8 mouse cellular contexts compared by ENCODE assay signal in the genomic region with DNA sequence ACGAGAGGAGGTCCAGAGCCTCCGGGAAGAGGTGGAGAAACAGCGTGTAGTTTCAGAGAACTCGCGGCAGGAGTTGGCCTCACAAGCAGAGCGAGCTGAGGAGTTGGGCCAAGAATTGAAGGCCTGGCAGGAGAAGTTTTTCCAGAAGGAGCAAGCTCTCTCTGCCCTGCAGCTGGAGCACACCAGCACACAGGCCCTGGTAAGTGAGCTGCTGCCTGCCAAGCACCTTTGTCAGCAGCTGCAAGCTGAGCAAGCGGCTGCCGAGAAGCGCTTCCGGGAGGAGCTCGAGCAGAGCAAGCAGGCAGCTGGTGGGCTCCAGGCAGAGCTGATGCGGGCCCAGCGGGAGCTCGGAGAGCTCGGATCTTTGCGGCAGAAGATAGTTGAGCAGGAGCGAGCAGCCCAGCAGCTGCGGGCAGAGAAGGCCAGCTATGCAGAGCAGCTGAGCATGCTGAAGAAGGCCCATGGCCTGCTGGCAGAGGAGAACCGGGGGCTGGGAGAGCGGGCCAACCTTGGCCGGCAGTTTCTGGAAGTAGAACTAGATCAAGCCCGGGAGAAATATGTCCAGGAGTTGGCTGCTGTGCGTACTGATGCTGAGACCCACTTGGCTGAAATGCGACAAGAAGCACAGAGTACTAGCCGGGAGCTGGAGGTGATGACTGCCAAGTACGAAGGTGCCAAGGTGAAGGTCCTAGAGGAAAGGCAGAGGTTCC. TPM values are rescaled to one million over a fixed set of nuclear protein-coding genes. Genes with fewer than 3 reads are reported as not detected.
DNase-seq lines count a peak whose midpoint lies in the region; ATAC-seq and TF ChIP-seq lines count a peak whose summit lies in the region.
"Had no signal": no experiment of that assay in that cellular context is flagged by ENCODE, and none has a peak within 500 bp of the region (broad histone marks: within the 10 kb centered on the region; RNA-seq: fewer than 3 reads in every experiment).

No protein-coding gene starts in this region.

- H3K4me3 ChIP-seq in liver, postnatal 0 days (ENCODE audit: low read depth, low read length) = no peak overlapping the region
- H3K4me3 ChIP-seq: megakaryocyte, embryonic 14.5 days had no signal

- no peak overlapping the region for H3K27ac ChIP-seq in liver, postnatal 0 days (ENCODE audit: low read depth)

- H3K36me3 ChIP-seq in liver, postnatal 0 days (replicated peaks; ENCODE audit: insufficient read depth, low read length) = peaks cover 84% of the 10 kb centered on the region

- H3K27me3 ChIP-seq in liver, postnatal 0 days (ENCODE audit: insufficient read depth, low read length) = no peaks in the 10 kb centered on the region
- H3K27me3 ChIP-seq: megakaryocyte, embryonic 14.5 days had no signal

- H3K4me2 ChIP-seq in liver, postnatal 0 days (ENCODE audit: low read depth, low read length) = no peak overlapping the region

- no peak for TF ChIP-seq EP300 in liver, postnatal 0 days (IDR thresholded peaks at IDR 0.05; ENCODE audit: low read depth)

- 95% methylated on average over 26 of the region's 26 CpGs for WGBS in liver, postnatal 0 days (ENCODE audit: insufficient replicate concordance)

- TF ChIP-seq CTCF in liver, postnatal 0 days (IDR thresholded peaks at IDR 0.05; ENCODE audit: low read depth) = no peak

- no peak overlapping the region for H3K9ac ChIP-seq in liver, postnatal 0 days (replicated peaks)

- peaks cover 3% of the 10 kb centered on the region; the same call in 1 of the 2 replicates for H3K4me1 ChIP-seq in liver, postnatal 0 days (ENCODE audit: insufficient read depth)

- ATAC-seq in liver, postnatal 0 days = no peak

- intact Hi-C loops in left cerebral cortex, postnatal 4 days (cut with DNase I) = no loop called here

- DNase-seq in left cerebral cortex, postnatal 4 days = peak; percentile 82
- no peak for DNase-seq in left cerebral cortex, adult 11 months (ENCODE audit: low spot score)
- DNase-seq in cerebellum, adult 8-10 months = peak; percentile 46
- peak; percentile 63 for DNase-seq in gastrocnemius, adult 18-20 months (ENCODE audit: low spot score)
- peak; percentile 21 for DNase-seq in lung, postnatal 25 days (ENCODE audit: low spot score)
- DNase-seq in liver, postnatal 0 days = no peak
- DNase-seq in c-Kit-positive CD71-positive TER-119-positive erythroid progenitor cells, embryonic 14.5 days (ENCODE audit: low spot score) = no peak

- no peaks in the 10 kb centered on the region for H3K9me3 ChIP-seq in liver, postnatal 0 days (ENCODE audit: low read length)
- H3K9me3 ChIP-seq: megakaryocyte, embryonic 14.5 days had no signal

RNA-seq across cellular contexts. Expression of gene Il18bp, which starts 17.4 kb away (rescaled TPM):
- total RNA-seq in left cerebral cortex, postnatal 4 days (2021) = 10 to 100 TPM; 14.0 to 18.9 TPM
- total RNA-seq in gastrocnemius, adult 18-20 months (2021) = 1 to 10 TPM; 1.5 to 2.3 TPM
- 37.7 and 40.6 TPM in 2 replicates for polyA plus RNA-seq in liver, postnatal 0 days (2015; fragmentation: Nextera tagmentation; extraction: Ambion mirVana)

Comparison
In these comparisons a context has a peak if more than half of its experiments do, and no peak if none do; other contexts are left out.
1. DNase-seq: peak in left cerebral cortex, postnatal 4 days (single experiment), cerebellum, adult 8-10 months (single experiment), gastrocnemius, adult 18-20 months (single experiment) and lung, postnatal 25 days (single experiment); none in left cerebral cortex, adult 11 months (single experiment), liver, postnatal 0 days (single experiment) and c-Kit-positive CD71-positive TER-119-positive erythroid progenitor cells, embryonic 14.5 days (single experiment).
2. RNA of gene Il18bp, which starts 17.4 kb away (total RNA-seq): 14.0 to 18.9 TPM in left cerebral cortex, postnatal 4 days; 1.5 to 2.3 TPM in gastrocnemius, adult 18-20 months; every median in the first group is over 4 times any median in the second.